Mouse (Mus musculus): ENCODE results near the gene Sptb. TPM values are rescaled to one million over a fixed set of nuclear protein-coding genes. Genes with fewer than 3 reads are reported as not detected.
A peak's percentile ranks its signal among the peaks of the same experiment; 100 is the strongest.

Gene Sptb
- total and polyA plus RNA-seq, 3 experiments = 17.9 to 85.1 (median 35.4) TPM

- H3K4me3 ChIP-seq (ENCODE audit: control insufficient read depth in 1 of 2, insufficient read depth in 1 of 2, low read depth in 2 of 2, low read length in 2 of 2) = no peak overlapping the region
- no peaks in the 10 kb centered on the region for H3K9me3 ChIP-seq (replicated peaks; ENCODE audit: insufficient read depth, low read length)
- H3K79me2 ChIP-seq (ENCODE audit: control insufficient read depth, insufficient read depth, low read length, poor library complexity) = no peaks in the 10 kb centered on the region
- peaks cover 0 to 7% of the 10 kb centered on the region in 2 experiments; a peak in 2 of 4 replicates for H3K36me3 ChIP-seq (ENCODE audit: control insufficient read depth in 1 of 2, insufficient read depth in 2 of 2, low read length in 2 of 2)
- no peaks in the 10 kb centered on the region for H3K27me3 ChIP-seq (ENCODE audit: control insufficient read depth in 1 of 2, insufficient read depth in 2 of 2, low read length in 2 of 2)
- no peak for DNase-seq (ENCODE audit: low read depth, low spot score)
- H3K4me1 ChIP-seq (ENCODE audit: control insufficient read depth in 1 of 2, insufficient read depth in 2 of 2, low read length in 2 of 2) = peaks cover 0 to 7% of the 10 kb centered on the region in 2 experiments; a peak in 1 of 4 replicates
- no peak overlapping the region for H3K27ac ChIP-seq (ENCODE audit: control insufficient read depth, low read depth, low read length)
- H3K9ac ChIP-seq (ENCODE audit: control insufficient read depth, low read depth, low read length, poor library complexity, severe bottlenecking) = no peak overlapping the region
- TF ChIP-seq USF2 (IDR thresholded peaks at IDR 0.05; ENCODE audit: borderline replicate concordance in 1 of 2, insufficient read depth in 1 of 2, low read depth in 1 of 2, low read length in 2 of 2) = no peak
- no peak for TF ChIP-seq TBP (IDR thresholded peaks at IDR 0.05; ENCODE audit: low read depth, low read length)
- TF ChIP-seq ELF1 (IDR thresholded peaks at IDR 0.05; ENCODE audit: low read depth, low read length) = no peak
- no peak for TF ChIP-seq JUND (IDR thresholded peaks at IDR 0.05; ENCODE audit: low read depth, low read length)
- peak; percentile 11; the same call in 1 of the 2 replicates for TF ChIP-seq SMC3 (IDR thresholded peaks at IDR 0.05; ENCODE audit: low read depth, low read length)
- 0 out of 6 replicates have a peak, but pooled peaks of 1 of the 3 experiments have one; percentile 24 for TF ChIP-seq CTCF (IDR thresholded peaks at IDR 0.05 in 2 of 3, conservative IDR thresholded peaks at IDR 0.05 in 1 of 3; ENCODE audit: control insufficient read depth in 1 of 3, insufficient read depth in 1 of 3, low read depth in 2 of 3, low read length in 3 of 3, poor library complexity in 1 of 3, severe bottlenecking in 1 of 3)
- no peak for TF ChIP-seq ZNF384 (IDR thresholded peaks at IDR 0.05; ENCODE audit: low read depth, low read length)
- no peak for TF ChIP-seq MYB (IDR thresholded peaks at IDR 0.05; ENCODE audit: low read depth, low read length)
These were observed 139.1 kb downstream of the Sptb start for GRCm38 (mm10) chr12:76571266-76571665.

- H3K27ac ChIP-seq (ENCODE audit: control insufficient read depth, low read depth, low read length) = no peak overlapping the region
- no peaks in the 10 kb centered on the region for H3K36me3 ChIP-seq (ENCODE audit: control insufficient read depth in 1 of 2, insufficient read depth in 2 of 2, low read length in 2 of 2)
- DNase-seq (ENCODE audit: low read depth, low spot score) = no peak
- TF ChIP-seq JUND (IDR thresholded peaks at IDR 0.05; ENCODE audit: low read depth, low read length) (no peak), MYC (IDR thresholded peaks at IDR 0.05; ENCODE audit: low read depth, low read length) (no peak), CTCF (IDR thresholded peaks at IDR 0.05 in 2 of 3, conservative IDR thresholded peaks at IDR 0.05 in 1 of 3; ENCODE audit: control insufficient read depth in 1 of 3, insufficient read depth in 1 of 3, low read depth in 2 of 3, low read length in 3 of 3, poor library complexity in 1 of 3, severe bottlenecking in 1 of 3) (no peak), NELFE (IDR thresholded peaks at IDR 0.05; ENCODE audit: low read depth, low read length) (no peak), GABPA (IDR thresholded peaks at IDR 0.05; ENCODE audit: low read depth, low read length) (no peak), KAT2A (conservative IDR thresholded peaks at IDR 0.05; ENCODE audit: low read depth, low read length) (no peak), ZMIZ1 (IDR thresholded peaks at IDR 0.05; ENCODE audit: low read depth, low read length) (no peak), ELF1 (IDR thresholded peaks at IDR 0.05; ENCODE audit: low read depth, low read length) (no peak), POLR2AphosphoS5 (IDR thresholded peaks at IDR 0.05; ENCODE audit: borderline replicate concordance, low read depth, low read length) (no peak), EP300 (IDR thresholded peaks at IDR 0.05; ENCODE audit: low read depth in 1 of 2, low read length in 2 of 2) (no peak), MAX (IDR thresholded peaks at IDR 0.05; ENCODE audit: low read length) (no peak), E2F4 (IDR thresholded peaks at IDR 0.05; ENCODE audit: borderline replicate concordance, low read depth, low read length) (no peak), RCOR1 (IDR thresholded peaks at IDR 0.05; ENCODE audit: low read depth, low read length) (no peak), RAD21 (IDR thresholded peaks at IDR 0.05; ENCODE audit: low read depth, low read length) (no peak), UBTF (IDR thresholded peaks at IDR 0.05; ENCODE audit: borderline replicate concordance, insufficient read depth, low read depth, low read length) (no peak), TCF12 (IDR thresholded peaks at IDR 0.05; ENCODE audit: low read depth, low read length) (no peak), TBP (IDR thresholded peaks at IDR 0.05; ENCODE audit: low read depth, low read length) (no peak), TAL1 (IDR thresholded peaks at IDR 0.05; ENCODE audit: low read length) (no peak)
- no peaks in the 10 kb centered on the region for H3K4me1 ChIP-seq (ENCODE audit: control insufficient read depth in 1 of 2, insufficient read depth in 2 of 2, low read length in 2 of 2)
- no peak overlapping the region for H3K4me3 ChIP-seq (ENCODE audit: control insufficient read depth in 1 of 2, insufficient read depth in 1 of 2, low read depth in 2 of 2, low read length in 2 of 2)
- H3K79me2 ChIP-seq (ENCODE audit: control insufficient read depth, insufficient read depth, low read length, poor library complexity) = no peaks in the 10 kb centered on the region
- H3K9ac ChIP-seq (ENCODE audit: control insufficient read depth, low read depth, low read length, poor library complexity, severe bottlenecking) = no peak overlapping the region
- H3K27me3 ChIP-seq (ENCODE audit: control insufficient read depth in 1 of 2, insufficient read depth in 2 of 2, low read length in 2 of 2) = no peaks in the 10 kb centered on the region
- no peaks in the 10 kb centered on the region for H3K9me3 ChIP-seq (replicated peaks; ENCODE audit: insufficient read depth, low read length)
These were observed 140.0 kb downstream of the Sptb start for GRCm38 (mm10) chr12:76570221-76570940.

All from MEL (cell line).